13 mouse cellular contexts compared by ENCODE assay signal in genomic region chr5:112296404-112297181, GRCm38 (mm10). TPM values are rescaled to one million over a fixed set of nuclear protein-coding genes. Genes with fewer than 3 reads are reported as not detected.
DNase-seq lines count a peak whose midpoint lies in the region; ATAC-seq and TF ChIP-seq lines count a peak whose summit lies in the region.
"Had no signal": no experiment of that assay in that cellular context is flagged by ENCODE, and none has a peak within 500 bp of the region (broad histone marks: within the 10 kb centered on the region; RNA-seq: fewer than 3 reads in every experiment).

No protein-coding gene starts in this region.

- no peak overlapping the region for H3K9ac ChIP-seq in lung, embryonic 14.5 days
- H3K9ac ChIP-seq in liver, embryonic 15.5 days: no peak overlapping the region; the same call in 1 of the 2 replicates
- no peak overlapping the region for H3K9ac ChIP-seq in forebrain, embryonic 13.5 days
- H3K9ac ChIP-seq: hindbrain, embryonic 15.5 days; limb, embryonic 12.5 days had no signal

- no peak for TF ChIP-seq CTCF in gastrocnemius, adult 2 months (IDR thresholded peaks at IDR 0.05)
- no peak for TF ChIP-seq CTCF in lung, embryonic 14.5 days (IDR thresholded peaks at IDR 0.05; ENCODE audit: low read depth)
- no peak for TF ChIP-seq CTCF in bone marrow, adult 2 months (IDR thresholded peaks at IDR 0.05; ENCODE audit: control insufficient read depth, insufficient read depth, low read length)

- no peak for DNase-seq in gastrocnemius, adult 2 months
- no peak for DNase-seq in gastrocnemius, postnatal 10 days
- DNase-seq in lung, embryonic 14.5 days: no peak
- DNase-seq in lung, postnatal 4 days: no peak
- DNase-seq in c-Kit-positive CD71-positive TER-119-positive erythroid progenitor cells, embryonic 14.5 days (ENCODE audit: low spot score): no peak

- TF ChIP-seq POLR2A in bone marrow, adult 2 months (IDR thresholded peaks at IDR 0.05; ENCODE audit: borderline replicate concordance, control insufficient read depth, low read depth, low read length): no peak

- 62% methylated on average over 6 of the region's 6 CpGs for WGBS in lung, embryonic 14.5 days
- 32% methylated on average over 6 of the region's 6 CpGs for WGBS in bone marrow, adult 2 months
- 9% methylated on average over 6 of the region's 6 CpGs for WGBS in liver, embryonic 15.5 days (ENCODE audit: insufficient replicate concordance)
- 72% methylated on average over 6 of the region's 6 CpGs for WGBS in forebrain, embryonic 13.5 days

- no peak overlapping the region for H3K4me2 ChIP-seq in lung, embryonic 14.5 days
- H3K4me2 ChIP-seq in liver, embryonic 15.5 days: peak overlapping the region; percentile 35
- no peak overlapping the region for H3K4me2 ChIP-seq in forebrain, embryonic 13.5 days
- H3K4me2 ChIP-seq: hindbrain, embryonic 15.5 days; limb, embryonic 12.5 days had no signal

- no peaks in the 10 kb centered on the region for H3K9me3 ChIP-seq in lung, embryonic 14.5 days (ENCODE audit: low read depth, low read length)
- H3K9me3 ChIP-seq in liver, embryonic 15.5 days (replicated peaks): no peaks in the 10 kb centered on the region
- H3K9me3 ChIP-seq in forebrain, embryonic 13.5 days (replicated peaks): no peaks in the 10 kb centered on the region
- H3K9me3 ChIP-seq: hindbrain, embryonic 15.5 days; limb, embryonic 12.5 days had no signal

- no peaks in the 10 kb centered on the region for H3K27me3 ChIP-seq in lung, embryonic 14.5 days (ENCODE audit: insufficient read depth, low read length)
- no peaks in the 10 kb centered on the region for H3K27me3 ChIP-seq in liver, embryonic 15.5 days
- no peaks in the 10 kb centered on the region for H3K27me3 ChIP-seq in forebrain, embryonic 13.5 days
- H3K27me3 ChIP-seq: CH12.LX; hindbrain, embryonic 15.5 days; limb, embryonic 12.5 days had no signal

- H3K4me1 ChIP-seq in lung, embryonic 14.5 days (ENCODE audit: insufficient read depth): no peaks in the 10 kb centered on the region
- H3K4me1 ChIP-seq in bone marrow, adult 2 months (ENCODE audit: control insufficient read depth, insufficient read depth, low read length): peaks cover 26% of the 10 kb centered on the region
- peaks cover 98% of the 10 kb centered on the region for H3K4me1 ChIP-seq in liver, embryonic 15.5 days (replicated peaks)
- H3K4me1 ChIP-seq in forebrain, embryonic 13.5 days: peaks cover 23% of the 10 kb centered on the region

- no peaks in the 10 kb centered on the region for H3K36me3 ChIP-seq in lung, embryonic 14.5 days (ENCODE audit: insufficient read depth)
- H3K36me3 ChIP-seq in liver, embryonic 15.5 days (replicated peaks): no peaks in the 10 kb centered on the region; the same call in 1 of the 2 replicates
- no peaks in the 10 kb centered on the region for H3K36me3 ChIP-seq in forebrain, embryonic 13.5 days (ENCODE audit: poor library complexity, severe bottlenecking)
- H3K36me3 ChIP-seq: hindbrain, embryonic 15.5 days; limb, embryonic 12.5 days had no signal

- ATAC-seq in lung, embryonic 14.5 days (ENCODE audit: insufficient read depth): no peak
- peak; percentile 64 for ATAC-seq in liver, embryonic 15.5 days (ENCODE audit: insufficient read depth)
- no peak for ATAC-seq in forebrain, embryonic 13.5 days

- peak overlapping the region; percentile 71 for H3K27ac ChIP-seq in gastrocnemius, adult 2 months
- peak overlapping the region; percentile 58 for H3K27ac ChIP-seq in lung, embryonic 14.5 days (ENCODE audit: low read depth)
- peak overlapping the region; percentile 59 for H3K27ac ChIP-seq in bone marrow, adult 2 months (ENCODE audit: control insufficient read depth, insufficient read depth, low read depth, low read length, poor library complexity)
- H3K27ac ChIP-seq in liver, embryonic 15.5 days (replicated peaks): peak overlapping the region; percentile 73
- no peak overlapping the region; the same call in 1 of the 2 replicates for H3K27ac ChIP-seq in forebrain, embryonic 13.5 days
- H3K27ac ChIP-seq: hindbrain, embryonic 15.5 days; limb, embryonic 12.5 days had no signal

- intact Hi-C loops in gastrocnemius, adult 2 months (cut with DNase I): no loop called here

- H3K4me3 ChIP-seq in gastrocnemius, adult 2 months: no peak overlapping the region
- no peak overlapping the region for H3K4me3 ChIP-seq in lung, embryonic 14.5 days (ENCODE audit: low read depth, low read length)
- no peak overlapping the region for H3K4me3 ChIP-seq in bone marrow, adult 2 months (replicated peaks; ENCODE audit: control insufficient read depth, low read depth, low read length)
- no peak overlapping the region for H3K4me3 ChIP-seq in liver, embryonic 15.5 days (replicated peaks)
- H3K4me3 ChIP-seq in forebrain, embryonic 13.5 days: no peak overlapping the region
- H3K4me3 ChIP-seq: erythroblast, embryonic 14.5 days; hindbrain, embryonic 15.5 days; limb, embryonic 12.5 days had no signal

RNA-seq across cellular contexts. Expression of gene Tpst2, which starts 20.1 kb away (rescaled TPM):
- total RNA-seq in gastrocnemius, adult 2 months (2021): 10 to 100 TPM; 12.6 to 25.4 TPM
- 10 to 100 TPM; 21.5 to 23.6 TPM for total RNA-seq in gastrocnemius, postnatal 10 days (2021)
- polyA plus RNA-seq in lung, embryonic 14.5 days (2014; fragmentation: Nextera tagmentation; extraction: Ambion mirVana): 53.2 and 57.7 TPM in 2 replicates
- 27.4 and 43.3 TPM in 2 replicates for polyA plus RNA-seq in bone marrow, adult 2 months (2011; ENCODE audit: insufficient read depth, insufficient read length, low replicate concordance, missing spikeins)
- 34.5 and 43.8 TPM in 2 replicates for polyA plus RNA-seq in liver, embryonic 15.5 days (2015; fragmentation: Nextera tagmentation; extraction: Ambion mirVana)
- 28.4 and 29.8 TPM in 2 replicates for polyA plus RNA-seq in forebrain, embryonic 13.5 days (2015; fragmentation: Nextera tagmentation; extraction: Ambion mirVana)

RNA-seq across cellular contexts. Expression of gene Tfip11, which starts 29.6 kb away (rescaled TPM):
- total RNA-seq in gastrocnemius, adult 2 months (2021): 10 to 100 TPM; 10.6 to 15.5 TPM
- total RNA-seq in gastrocnemius, postnatal 10 days (2021): 10 to 100 TPM; 14.8 to 15.9 TPM
- 27.0 and 27.1 TPM in 2 replicates for polyA plus RNA-seq in lung, embryonic 14.5 days (2014; fragmentation: Nextera tagmentation; extraction: Ambion mirVana)
- polyA plus RNA-seq in bone marrow, adult 2 months (2011; ENCODE audit: insufficient read depth, insufficient read length, low replicate concordance, missing spikeins): 10.2 and 20.3 TPM in 2 replicates
- 12.0 and 13.1 TPM in 2 replicates for polyA plus RNA-seq in liver, embryonic 15.5 days (2015; fragmentation: Nextera tagmentation; extraction: Ambion mirVana)
- 29.9 and 35.7 TPM in 2 replicates for polyA plus RNA-seq in forebrain, embryonic 13.5 days (2015; fragmentation: Nextera tagmentation; extraction: Ambion mirVana)

RNA-seq across cellular contexts. Expression of gene Crybb1, which starts 41.0 kb away (rescaled TPM):
- 1 to 10 TPM; 1.6 to 3.7 TPM for total RNA-seq in gastrocnemius, adult 2 months (2021)
- total RNA-seq in gastrocnemius, postnatal 10 days (2021): 1 to 10 TPM; 1.4 to 1.7 TPM
- 2.0 TPM in 2 replicates for polyA plus RNA-seq in lung, embryonic 14.5 days (2014; fragmentation: Nextera tagmentation; extraction: Ambion mirVana)
- not detected in 2 replicates for polyA plus RNA-seq in bone marrow, adult 2 months (2011; ENCODE audit: insufficient read depth, insufficient read length, low replicate concordance, missing spikeins)
- polyA plus RNA-seq in liver, embryonic 15.5 days (2015; fragmentation: Nextera tagmentation; extraction: Ambion mirVana): 0.25 and 0.40 TPM in 2 replicates
- 2.1 TPM in 2 replicates for polyA plus RNA-seq in forebrain, embryonic 13.5 days (2015; fragmentation: Nextera tagmentation; extraction: Ambion mirVana)
- total RNA-seq: CH12.LX; neutrophil, adult 5-6 weeks had no signal
- polyA plus RNA-seq: erythroblast, embryonic 14.5 days had no signal

RNA-seq across cellular contexts. Expression of gene Cryba4, which starts 44.3 kb away (rescaled TPM):
- under 1 TPM in 1 of 2 experiments, not detected in 1; 0.86 TPM for total RNA-seq in gastrocnemius, adult 2 months (2021)
- total RNA-seq in gastrocnemius, postnatal 10 days (2021): under 1 TPM; 0.33 to 0.61 TPM
- polyA plus RNA-seq in lung, embryonic 14.5 days (2014; fragmentation: Nextera tagmentation; extraction: Ambion mirVana): 2.4 and 2.7 TPM in 2 replicates
- 3.4 TPM in 1 of 2 replicates, not detected in the other for polyA plus RNA-seq in bone marrow, adult 2 months (2011; ENCODE audit: insufficient read depth, insufficient read length, low replicate concordance, missing spikeins)
- 0.70 and 0.85 TPM in 2 replicates for polyA plus RNA-seq in liver, embryonic 15.5 days (2015; fragmentation: Nextera tagmentation; extraction: Ambion mirVana)
- polyA plus RNA-seq in forebrain, embryonic 13.5 days (2015; fragmentation: Nextera tagmentation; extraction: Ambion mirVana): 0.42 and 1.6 TPM in 2 replicates
- total RNA-seq: CH12.LX had no signal
- polyA plus RNA-seq: erythroblast, embryonic 14.5 days had no signal

RNA-seq across cellular contexts. Expression of gene Srrd, which starts 46.2 kb away (rescaled TPM):
- total RNA-seq in gastrocnemius, adult 2 months (2021): 1 to 10 TPM; 4.2 to 5.6 TPM
- 1 to 10 TPM; 4.7 to 5.0 TPM for total RNA-seq in gastrocnemius, postnatal 10 days (2021)
- polyA plus RNA-seq in lung, embryonic 14.5 days (2014; fragmentation: Nextera tagmentation; extraction: Ambion mirVana): 42.3 and 51.0 TPM in 2 replicates
- polyA plus RNA-seq in bone marrow, adult 2 months (2011; ENCODE audit: insufficient read depth, insufficient read length, low replicate concordance, missing spikeins): 8.0 and 14.1 TPM in 2 replicates
- polyA plus RNA-seq in liver, embryonic 15.5 days (2015; fragmentation: Nextera tagmentation; extraction: Ambion mirVana): 13.8 and 16.4 TPM in 2 replicates
- polyA plus RNA-seq in forebrain, embryonic 13.5 days (2015; fragmentation: Nextera tagmentation; extraction: Ambion mirVana): 47.3 and 57.6 TPM in 2 replicates
